Mouse (Mus musculus) embryonic facial prominence, embryonic 13.5 days (tissue): ENCODE measurements around the gene Gm11168. TPM values are rescaled to one million over a fixed set of nuclear protein-coding genes. Genes with fewer than 3 reads are reported as not detected.
"Not testable (repeated sequence)": the region's sequence is repeated elsewhere in the genome, so short reads cannot be mapped to it uniquely, and the experiment has no call there.

ENCODE experiments used
- ATAC-seq: fragments of 200-750 bp; cut with Nextera tagmentation; 2 replicates; pipeline ENCODE4 v1.8.0; 2017; ENCODE audit warnings: low read depth; ENCODE audit not compliant: insufficient number of reproducible peaks, insufficient read depth, low FRiP score, low TSS enrichment
- H3K27ac ChIP-seq: fragments of 300-500 bp; sonication (generic); 2 replicates; pipeline ENCODE4 v1.5.1; 2015; ENCODE audit warnings: moderate library complexity, mild to moderate bottlenecking, inconsistent platforms
- H3K27me3 ChIP-seq: fragments of 300-500 bp; sonication (generic); 2 replicates; pipeline ENCODE4 v1.6.1; 2015; ENCODE audit warnings: mild to moderate bottlenecking, inconsistent platforms
- H3K36me3 ChIP-seq: fragments of 300-500 bp; sonication (generic); 2 replicates; pipeline ENCODE4 v1.6.1; 2015; ENCODE audit warnings: mild to moderate bottlenecking, inconsistent platforms
- H3K4me1 ChIP-seq: fragments of 300-500 bp; sonication (generic); 2 replicates; pipeline ENCODE4 v1.6.1; 2015; ENCODE audit warnings: inconsistent platforms
- H3K4me2 ChIP-seq: fragments of 300-500 bp; sonication (generic); 2 replicates; pipeline ENCODE4 v1.6.1; 2015; ENCODE audit warnings: moderate library complexity, mild to moderate bottlenecking, inconsistent platforms
- H3K4me3 ChIP-seq: fragments of 300-500 bp; sonication (generic); 2 replicates; pipeline ENCODE4 v1.5.1; 2015; ENCODE audit warnings: mild to moderate bottlenecking, inconsistent platforms
- H3K9ac ChIP-seq: fragments of 300-500 bp; sonication (generic); 2 replicates; pipeline ENCODE4 v1.6.1; 2015; ENCODE audit warnings: mild to moderate bottlenecking, inconsistent platforms
- H3K9me3 ChIP-seq: fragments of 300-500 bp; sonication (generic); 2 replicates; pipeline ENCODE4 v1.6.1; 2016; ENCODE audit warnings: inconsistent platforms
- WGBS: fragments of 180-500 bp; shearing (Covaris S2); methylation state at CpG from one replicate; pipeline ENCODE4 v1.1.7; 2015; ENCODE audit warnings: mixed read lengths; 5-methylcytosine and 5-hydroxymethylcytosine counted together
- polyA plus RNA-seq: library from polyadenylated mRNA; unstranded; fragments of >200 nt; fragmentation: Nextera tagmentation; extraction: Ambion mirVana; gene quantifications from 2 replicates; pipeline ENCODE4 v1.2.1, GENCODE M21; 2015

The Gm11168 gene
- polyA plus RNA-seq, 1 experiment from 2014 or later = not detected

DNA sequence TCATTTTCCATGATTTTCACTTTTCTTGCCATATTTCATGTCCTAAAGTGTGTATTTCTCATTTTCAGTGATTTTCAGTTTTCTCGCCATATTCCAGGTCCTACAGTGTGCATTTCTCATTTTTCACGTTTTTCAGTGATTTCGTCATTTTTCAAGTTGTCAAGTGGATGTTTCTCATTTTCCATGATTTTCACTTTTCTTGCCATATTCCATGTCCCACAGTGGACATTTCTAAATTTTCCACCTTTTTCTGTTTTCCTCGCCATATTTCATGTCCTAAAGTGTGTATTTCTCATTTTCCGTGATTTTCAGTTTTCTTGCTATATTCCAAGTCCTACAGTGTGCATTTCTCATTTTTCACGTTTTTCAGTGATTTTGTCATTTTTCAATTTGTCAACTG is 12.8 kb downstream of the Gm11168 start:
- H3K9me3 ChIP-seq, H3K4me2 ChIP-seq, H3K36me3 ChIP-seq, H3K4me1 ChIP-seq, H3K4me3 ChIP-seq, H3K27me3 ChIP-seq, ATAC-seq, H3K27ac ChIP-seq, H3K9ac ChIP-seq: not testable (repeated sequence)
- 75% methylated on average over 6 of the region's 6 CpGs for WGBS

DNA sequence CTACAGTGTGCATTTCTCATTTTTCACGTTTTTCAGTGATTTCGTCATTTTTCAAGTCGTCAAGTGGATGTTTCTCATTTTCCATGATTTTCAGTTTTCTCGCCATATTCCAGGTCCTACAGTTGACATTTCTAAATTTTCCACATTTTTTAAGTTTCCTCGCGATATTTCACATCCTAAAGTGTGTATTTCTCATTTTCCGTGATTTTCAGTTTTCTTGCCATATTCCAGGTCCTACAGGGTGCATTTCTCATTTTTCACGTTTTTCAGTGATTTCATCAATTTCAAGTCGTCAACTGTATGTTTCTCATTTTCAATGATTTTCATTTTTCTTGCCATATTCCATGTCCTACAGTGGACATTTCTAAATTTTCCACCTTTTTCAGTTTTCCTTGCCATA is 14.0 kb downstream of the Gm11168 start, which contains the start of gene Gm10719:
Gene Gm10719, plus strand, starts transcription at position 301 of the 400 bp plus-strand sequence.
- 55% methylated on average over 1 of the region's 9 CpGs for WGBS
- H3K27ac ChIP-seq, H3K36me3 ChIP-seq, H3K4me2 ChIP-seq, H3K4me3 ChIP-seq, H3K9me3 ChIP-seq, H3K9ac ChIP-seq, H3K27me3 ChIP-seq, H3K4me1 ChIP-seq, ATAC-seq: not testable (repeated sequence)

DNA sequence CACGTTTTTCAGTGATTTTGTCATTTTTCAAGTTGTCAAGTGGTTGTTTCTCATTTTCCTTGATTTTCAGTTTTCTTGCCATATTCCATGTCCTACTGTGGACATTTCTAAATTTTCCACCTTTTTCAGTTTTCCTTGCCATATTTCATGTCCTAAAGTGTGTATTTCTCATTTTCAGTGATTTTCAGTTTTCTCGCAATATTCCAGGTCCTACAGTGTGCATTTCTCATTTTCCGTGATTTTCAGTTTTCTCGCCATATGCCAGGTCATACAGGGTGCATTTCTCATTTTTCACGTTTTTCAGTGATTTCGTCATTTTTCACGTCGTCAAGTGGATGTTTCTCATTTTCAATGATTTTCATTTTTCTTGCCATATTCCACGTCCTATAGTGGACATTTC is 15.8 kb downstream of the Gm11168 start:
- not testable (repeated sequence) for H3K36me3 ChIP-seq, H3K9ac ChIP-seq, H3K4me2 ChIP-seq, H3K27me3 ChIP-seq, ATAC-seq, H3K4me1 ChIP-seq, H3K9me3 ChIP-seq, H3K27ac ChIP-seq, H3K4me3 ChIP-seq
- WGBS = 64% methylated on average over 9 of the region's 9 CpGs

DNA sequence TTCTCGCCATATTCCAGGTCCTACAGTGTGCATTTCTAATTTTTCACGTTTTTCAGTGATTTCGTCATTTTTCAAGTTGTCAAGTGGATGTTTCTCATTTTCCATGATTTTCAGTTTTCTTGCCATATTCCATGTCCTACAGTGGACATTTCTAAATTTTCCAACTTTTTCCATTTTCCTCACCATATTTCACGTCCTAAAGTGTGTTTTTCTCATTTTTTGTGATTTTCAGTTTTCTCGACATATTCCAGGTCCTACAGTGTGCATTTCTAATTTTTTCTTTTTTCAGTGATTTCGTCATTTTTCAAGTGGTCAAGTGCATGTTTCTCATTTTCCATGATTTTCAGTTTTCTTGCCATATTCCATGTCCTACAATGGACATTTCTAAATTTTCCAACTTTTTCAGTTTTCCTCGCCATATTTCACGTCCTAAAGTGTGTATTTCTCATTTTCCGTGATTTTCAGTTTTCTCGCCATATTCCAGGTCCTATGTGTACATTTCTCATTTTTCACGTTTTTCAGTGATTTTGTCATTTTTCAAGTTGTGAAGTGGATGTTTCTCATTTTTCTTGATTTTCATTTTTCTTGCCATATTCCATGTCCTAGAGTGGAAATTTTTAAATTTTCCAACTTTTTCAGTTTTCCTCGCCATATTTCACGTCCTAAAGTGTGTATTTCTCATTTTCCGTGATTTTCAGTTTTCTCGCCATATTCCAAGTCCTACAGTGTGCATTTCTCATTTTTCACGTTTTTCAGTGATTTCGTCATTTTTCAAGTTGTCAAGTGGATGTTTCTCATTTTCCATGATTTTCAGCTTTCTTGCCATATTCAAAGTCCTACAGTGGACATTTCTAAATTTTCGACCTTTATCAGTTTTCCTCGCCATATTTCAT is 16.9 kb downstream of the Gm11168 start:
- H3K36me3 ChIP-seq, H3K9me3 ChIP-seq, H3K4me2 ChIP-seq, H3K9ac ChIP-seq, H3K4me3 ChIP-seq, H3K27ac ChIP-seq, H3K4me1 ChIP-seq, H3K27me3 ChIP-seq: not testable (repeated sequence)
- ATAC-seq = peak; percentile 67; the same call in 1 of the 2 replicates
- WGBS = 77% methylated on average over 17 of the region's 19 CpGs

DNA sequence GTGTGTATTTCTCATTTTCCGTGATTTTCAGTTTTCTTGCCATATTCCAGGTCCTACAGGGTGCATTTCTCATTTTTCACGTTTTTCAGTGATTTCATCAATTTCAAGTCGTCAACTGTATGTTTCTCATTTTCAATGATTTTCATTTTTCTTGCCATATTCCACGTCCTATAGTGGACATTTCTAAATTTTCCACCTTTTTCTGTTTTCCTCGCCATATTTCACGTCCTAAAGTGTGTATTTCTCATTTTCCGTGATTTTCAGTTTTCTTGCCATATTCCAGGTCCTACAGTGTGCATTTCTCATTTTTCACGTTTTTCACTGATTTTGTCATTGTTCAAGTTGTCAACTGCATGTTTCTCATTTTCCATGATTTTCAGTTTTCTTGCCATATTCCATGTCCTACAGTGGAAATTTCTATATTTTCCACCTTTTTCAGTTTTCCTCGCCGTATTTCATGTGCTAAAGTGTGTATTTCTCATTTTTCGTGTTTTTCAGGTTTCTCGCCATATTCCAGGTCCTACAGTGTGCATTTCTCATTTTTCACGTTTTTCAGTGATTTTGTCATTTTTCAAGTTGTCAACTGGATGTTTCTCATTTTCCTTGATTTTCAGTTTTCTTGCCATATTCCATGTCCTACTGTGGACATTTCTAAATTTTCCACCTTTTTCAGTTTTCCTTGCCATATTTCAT is 19.3 kb downstream of the Gm11168 start:
- H3K4me1 ChIP-seq, H3K4me2 ChIP-seq, H3K9ac ChIP-seq, H3K4me3 ChIP-seq, H3K36me3 ChIP-seq, H3K9me3 ChIP-seq, H3K27me3 ChIP-seq, H3K27ac ChIP-seq, ATAC-seq: not testable (repeated sequence)
- WGBS = 73% methylated on average over 11 of the region's 13 CpGs

DNA sequence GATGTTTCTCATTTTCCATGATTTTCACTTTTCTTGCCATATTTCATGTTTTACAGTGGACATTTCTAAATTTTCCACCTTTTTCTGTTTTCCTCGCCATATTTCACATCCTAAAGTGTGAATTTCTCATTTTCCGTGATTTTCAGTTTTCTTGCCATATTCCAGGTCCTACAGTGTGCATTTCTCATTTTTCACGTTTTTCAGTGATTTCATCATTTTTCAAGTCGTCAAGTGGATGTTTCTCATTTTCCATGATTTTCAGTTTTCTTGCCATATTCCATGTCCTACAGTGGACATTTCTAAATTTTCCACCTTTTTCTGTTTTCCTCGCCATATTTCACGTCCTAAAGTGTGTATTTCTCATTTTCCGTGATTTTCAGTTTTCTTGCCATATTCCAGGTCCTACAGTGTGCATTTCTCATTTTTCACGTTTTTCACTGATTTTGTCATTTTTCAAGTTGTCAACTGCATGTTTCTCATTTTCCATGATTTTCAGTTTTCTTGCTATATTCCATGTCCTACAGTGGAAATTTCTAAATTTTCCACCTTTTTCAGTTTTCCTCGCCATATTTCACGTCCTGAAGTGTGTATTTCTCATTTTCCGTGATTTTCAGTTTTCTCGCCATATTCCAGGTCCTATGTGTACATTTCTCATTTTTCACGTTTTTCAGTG is 20.3 kb downstream of the Gm11168 start, which contains the start of gene Gm10718:
Gene Gm10718, plus strand, starts transcription at position 236 of the 673 bp plus-strand sequence.
- H3K4me2 ChIP-seq, H3K27me3 ChIP-seq, H3K4me3 ChIP-seq, H3K9ac ChIP-seq, H3K9me3 ChIP-seq, ATAC-seq, H3K4me1 ChIP-seq, H3K36me3 ChIP-seq, H3K27ac ChIP-seq: not testable (repeated sequence)
- WGBS = 76% methylated on average over 12 of the region's 13 CpGs

DNA sequence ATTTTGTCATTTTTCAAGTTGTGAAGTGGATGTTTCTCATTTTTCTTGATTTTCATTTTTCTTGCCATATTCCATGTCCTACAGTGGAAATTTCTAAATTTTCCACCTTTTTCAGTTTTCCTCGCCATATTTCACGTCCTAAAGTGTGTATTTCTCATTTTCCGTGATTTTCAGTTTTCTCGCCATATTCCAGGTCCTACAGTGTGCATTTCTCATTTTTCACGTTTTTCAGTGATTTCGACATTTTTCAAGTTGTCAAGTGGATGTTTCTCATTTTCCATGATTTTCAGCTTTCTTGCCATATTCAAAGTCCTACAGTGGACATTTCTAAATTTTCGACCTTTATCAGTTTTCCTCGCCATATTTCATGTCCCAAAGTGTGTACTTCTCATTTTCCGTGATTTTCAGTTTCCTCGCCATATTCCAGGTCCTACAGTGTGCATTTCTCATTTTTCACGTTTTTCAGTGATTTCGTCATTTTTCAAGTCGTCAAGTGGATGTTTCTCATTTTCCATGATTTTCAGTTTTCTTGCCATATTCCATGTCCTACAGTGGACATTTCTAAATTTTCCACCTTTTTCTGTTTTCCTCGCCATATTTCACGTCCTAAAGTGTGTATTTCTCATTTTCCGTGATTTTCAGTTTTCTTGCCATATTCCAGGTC is 21.0 kb downstream of the Gm11168 start:
- H3K27ac ChIP-seq, H3K9ac ChIP-seq, H3K9me3 ChIP-seq, ATAC-seq, H3K4me1 ChIP-seq, H3K27me3 ChIP-seq, H3K36me3 ChIP-seq, H3K4me2 ChIP-seq, H3K4me3 ChIP-seq: not testable (repeated sequence)
- WGBS = 77% methylated on average over 16 of the region's 16 CpGs

DNA sequence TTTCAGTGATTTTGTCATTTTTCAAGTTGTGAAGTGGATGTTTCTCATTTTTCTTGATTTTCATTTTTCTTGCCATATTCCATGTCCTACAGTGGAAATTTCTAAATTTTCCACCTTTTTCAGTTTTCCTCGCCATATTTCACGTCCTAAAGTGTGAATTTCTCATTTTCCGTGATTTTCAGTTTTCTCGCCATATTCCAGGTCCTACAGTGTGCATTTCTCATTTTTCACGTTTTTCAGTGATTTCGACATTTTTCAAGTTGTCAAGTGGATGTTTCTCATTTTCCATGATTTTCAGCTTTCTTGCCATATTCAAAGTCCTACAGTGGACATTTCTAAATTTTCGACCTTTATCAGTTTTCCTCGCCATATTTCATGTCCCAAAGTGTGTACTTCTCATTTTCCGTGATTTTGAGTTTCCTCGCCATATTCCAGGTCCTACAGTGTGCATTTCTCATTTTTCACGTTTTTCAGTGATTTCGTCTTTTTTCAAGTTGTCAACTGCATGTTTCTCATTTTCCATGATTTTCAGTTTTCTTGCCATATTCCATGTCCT is 21.8 kb downstream of the Gm11168 start, which contains the start of gene Gm10717:
Gene Gm10717, plus strand, starts transcription at position 506 of the 556 bp plus-strand sequence.
- H3K4me3 ChIP-seq, H3K9ac ChIP-seq, H3K9me3 ChIP-seq, H3K4me2 ChIP-seq, H3K27ac ChIP-seq, H3K4me1 ChIP-seq, H3K27me3 ChIP-seq, H3K36me3 ChIP-seq, ATAC-seq: not testable (repeated sequence)
- 70% methylated on average over 12 of the region's 12 CpGs for WGBS

DNA sequence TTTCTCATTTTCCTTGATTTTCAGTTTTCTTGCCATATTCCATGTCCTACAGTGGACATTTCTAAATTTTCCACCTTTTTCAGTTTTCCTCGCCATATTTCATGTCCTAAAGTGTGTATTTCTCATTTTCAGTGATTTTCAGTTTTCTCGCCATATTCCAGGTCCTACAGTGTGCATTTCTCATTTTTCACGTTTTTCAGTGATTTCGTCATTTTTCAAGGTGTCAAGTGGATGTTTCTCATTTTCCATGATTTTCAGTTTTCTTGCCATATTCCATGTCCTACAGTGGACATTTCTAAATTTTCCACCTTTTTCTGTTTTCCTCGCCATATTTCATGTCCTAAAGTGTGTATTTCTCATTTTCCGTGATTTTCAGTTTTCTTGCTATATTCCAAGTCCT is 22.5 kb downstream of the Gm11168 start:
- not testable (repeated sequence) for H3K27me3 ChIP-seq, H3K36me3 ChIP-seq, ATAC-seq, H3K9me3 ChIP-seq, H3K4me3 ChIP-seq, H3K4me2 ChIP-seq, H3K9ac ChIP-seq, H3K4me1 ChIP-seq, H3K27ac ChIP-seq
- 73% methylated on average over 5 of the region's 6 CpGs for WGBS

DNA sequence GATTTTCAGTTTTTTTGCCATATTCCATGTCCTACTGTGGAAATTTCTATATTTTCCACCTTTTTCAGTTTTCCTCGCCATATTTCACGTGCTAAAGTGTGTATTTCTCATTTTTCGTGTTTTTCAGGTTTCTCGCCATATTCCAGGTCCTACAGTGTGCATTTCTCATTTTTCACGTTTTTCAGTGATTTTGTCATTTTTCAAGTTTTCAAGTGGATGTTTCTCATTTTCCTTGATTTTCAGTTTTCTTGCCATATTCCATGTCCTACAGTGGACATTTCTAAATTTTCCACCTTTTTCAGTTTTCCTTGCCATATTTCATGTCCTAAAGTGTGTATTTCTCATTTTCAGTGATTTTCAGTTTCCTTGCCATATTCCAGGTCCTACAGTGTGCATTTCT is 23.0 kb downstream of the Gm11168 start:
- not testable (repeated sequence) for H3K4me1 ChIP-seq, H3K9me3 ChIP-seq, H3K27me3 ChIP-seq, ATAC-seq, H3K4me3 ChIP-seq, H3K27ac ChIP-seq, H3K36me3 ChIP-seq, H3K4me2 ChIP-seq, H3K9ac ChIP-seq
- 75% methylated on average over 5 of the region's 5 CpGs for WGBS

DNA sequence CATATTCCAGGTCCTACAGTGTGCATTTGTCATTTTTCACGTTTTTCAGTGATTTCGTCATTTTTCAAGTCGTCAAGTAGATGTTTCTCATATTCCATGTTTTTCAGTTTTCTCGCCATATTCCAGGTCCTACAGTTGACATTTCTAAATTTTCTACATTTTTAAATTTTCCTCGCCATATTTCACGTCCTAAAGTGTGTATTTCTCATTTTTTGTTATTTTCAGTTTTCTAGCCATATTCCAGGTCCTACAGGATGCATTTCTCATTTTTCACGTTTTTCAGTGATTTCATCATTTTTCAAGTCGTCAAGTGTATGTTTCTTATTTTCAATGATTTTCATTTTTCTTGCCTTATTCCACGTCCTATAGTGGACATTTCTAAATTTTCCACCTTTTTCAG is 23.6 kb downstream of the Gm11168 start:
- not testable (repeated sequence) for H3K4me2 ChIP-seq, H3K4me1 ChIP-seq, H3K36me3 ChIP-seq, ATAC-seq, H3K4me3 ChIP-seq, H3K27ac ChIP-seq, H3K27me3 ChIP-seq, H3K9ac ChIP-seq, H3K9me3 ChIP-seq
- WGBS = 68% methylated on average over 9 of the region's 9 CpGs
